Mouse (Mus musculus) lung, embryonic 14.5 days (tissue): ENCODE data around the gene Nhsl2. TPM values are rescaled to one million over a fixed set of nuclear protein-coding genes. Genes with fewer than 3 reads are reported as not detected.

Experiments
- ATAC-seq: fragments of 200-750 bp; cut with Nextera tagmentation; 2 replicates; pipeline ENCODE4 v1.8.0; 2017; ENCODE audit warnings: mild to moderate bottlenecking, moderate TSS enrichment, moderate library complexity; ENCODE audit not compliant: insufficient read depth
- DNase-seq: peaks from one replicate; pipeline ENCODE4 v3.0.0-alpha.2; 2015
- H3K27ac ChIP-seq: fragments of 300-500 bp; sonication (generic); 2 replicates; pipeline ENCODE4 v1.5.1; 2014; ENCODE audit warnings: low read depth, mild to moderate bottlenecking, moderate library complexity
- H3K27me3 ChIP-seq: fragments of 300-500 bp; sonication (generic); 2 replicates; pipeline ENCODE4 v1.6.1; 2014; ENCODE audit warnings: low read length, control low read depth; ENCODE audit not compliant: insufficient read depth
- H3K36me3 ChIP-seq: fragments of 300-500 bp; sonication (generic); 2 replicates; pipeline ENCODE4 v1.6.1; 2014; ENCODE audit warnings: control low read depth; ENCODE audit not compliant: insufficient read depth
- H3K4me1 ChIP-seq: fragments of 300-500 bp; sonication (generic); 2 replicates; pipeline ENCODE4 v1.6.1; 2014; ENCODE audit warnings: antibody characterized with exemption, control low read depth; ENCODE audit not compliant: insufficient read depth
- H3K4me2 ChIP-seq: fragments of 300-500 bp; sonication (generic); 2 replicates; pipeline ENCODE4 v1.6.1; 2014; ENCODE audit warnings: mild to moderate bottlenecking
- H3K4me3 ChIP-seq: fragments of 300-500 bp; sonication (generic); 2 replicates; pipeline ENCODE4 v1.5.1; 2014; ENCODE audit warnings: low read depth, low read length
- H3K9ac ChIP-seq: fragments of 300-500 bp; sonication (generic); 2 replicates; pipeline ENCODE4 v1.6.1; 2014
- H3K9me3 ChIP-seq: fragments of 300-500 bp; sonication (generic); 2 replicates; pipeline ENCODE4 v1.6.1; 2016; ENCODE audit warnings: low read depth, low read length, control low read depth
- CTCF ChIP-seq: IDR thresholded peaks from 2 replicates; pipeline ENCODE4 v1.5.1; 2016; ENCODE audit warnings: antibody characterized with exemption, low read depth
- WGBS: fragments of 180-500 bp; shearing (Covaris S2); extraction: QIAGEN DNeasy Blood & Tissue Kit; methylation state at CpG from one replicate; pipeline ENCODE4 v1.1.7; 2014; 5-methylcytosine and 5-hydroxymethylcytosine counted together
- polyA plus RNA-seq: library from polyadenylated mRNA; unstranded; fragments of >200 nt; fragmentation: Nextera tagmentation; extraction: Ambion mirVana; gene quantifications from 2 replicates; pipeline ENCODE4 v1.2.1, GENCODE M21; 2014

Gene Nhsl2
- polyA plus RNA-seq, 1 experiment from 2014 or later = 8.4 TPM

DNA sequence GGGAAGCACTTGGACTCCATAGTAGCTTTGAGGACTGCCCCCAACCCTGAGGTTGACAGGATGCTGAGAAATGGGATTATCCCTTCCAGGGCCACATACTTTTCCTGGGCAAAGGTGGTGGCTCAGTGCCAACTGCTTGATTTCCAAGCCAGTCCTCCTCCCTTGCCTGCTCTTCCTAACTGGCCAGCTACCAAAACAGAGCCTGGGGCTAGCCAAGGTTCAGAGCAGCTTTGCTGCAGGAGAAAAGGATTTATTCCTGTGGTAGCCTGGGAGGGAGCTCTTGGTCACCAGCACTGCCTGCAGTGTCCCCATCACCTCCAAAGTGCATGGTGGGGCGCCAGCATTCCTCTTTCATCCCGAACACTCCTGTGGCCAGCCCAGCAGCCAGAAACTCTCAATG is 188.3 kb downstream of the Nhsl2 start:
- no peaks in the 10 kb centered on the region for H3K36me3 ChIP-seq
- 56% methylated on average over 2 of the region's 2 CpGs for WGBS
- no peak overlapping the region for H3K4me2 ChIP-seq
- no peak for TF ChIP-seq CTCF
- no peak overlapping the region for H3K4me3 ChIP-seq
- H3K4me1 ChIP-seq = no peaks in the 10 kb centered on the region
- no peaks in the 10 kb centered on the region for H3K27me3 ChIP-seq
- DNase-seq = peak; percentile 52
- H3K27ac ChIP-seq = no peak overlapping the region
- ATAC-seq = peak; percentile 44; the same call in 1 of the 2 replicates
- no peaks in the 10 kb centered on the region for H3K9me3 ChIP-seq
- no peak overlapping the region for H3K9ac ChIP-seq

DNA sequence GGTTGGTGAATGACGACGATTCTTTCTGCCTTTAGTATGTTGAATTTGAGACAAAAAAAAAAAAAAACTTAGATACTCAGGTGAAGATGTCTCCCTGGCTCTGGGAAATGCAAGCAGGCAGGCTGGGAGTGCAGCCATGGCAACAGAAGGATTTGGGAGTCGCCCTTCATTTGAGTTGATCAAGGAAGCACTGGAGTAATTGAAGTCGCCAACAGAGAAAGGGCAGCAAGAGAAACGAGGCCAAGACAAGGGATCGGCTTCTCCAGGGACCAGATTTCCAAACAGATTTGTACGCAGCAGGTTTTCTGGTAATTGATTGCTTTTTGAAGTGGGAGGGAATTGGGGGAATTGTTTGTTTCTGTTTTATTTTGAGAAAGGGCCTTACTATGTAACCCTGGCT is 192.4 kb downstream of the Nhsl2 start:
- no peak overlapping the region for H3K4me3 ChIP-seq
- 63% methylated on average over 7 of the region's 7 CpGs for WGBS
- no peak overlapping the region for H3K9ac ChIP-seq
- H3K9me3 ChIP-seq = no peaks in the 10 kb centered on the region
- H3K4me2 ChIP-seq = no peak overlapping the region
- H3K4me1 ChIP-seq = no peaks in the 10 kb centered on the region
- ATAC-seq (no peak), DNase-seq (no peak)
- TF ChIP-seq CTCF = no peak
- H3K27me3 ChIP-seq = no peaks in the 10 kb centered on the region
- H3K27ac ChIP-seq = no peak overlapping the region
- no peaks in the 10 kb centered on the region for H3K36me3 ChIP-seq

DNA sequence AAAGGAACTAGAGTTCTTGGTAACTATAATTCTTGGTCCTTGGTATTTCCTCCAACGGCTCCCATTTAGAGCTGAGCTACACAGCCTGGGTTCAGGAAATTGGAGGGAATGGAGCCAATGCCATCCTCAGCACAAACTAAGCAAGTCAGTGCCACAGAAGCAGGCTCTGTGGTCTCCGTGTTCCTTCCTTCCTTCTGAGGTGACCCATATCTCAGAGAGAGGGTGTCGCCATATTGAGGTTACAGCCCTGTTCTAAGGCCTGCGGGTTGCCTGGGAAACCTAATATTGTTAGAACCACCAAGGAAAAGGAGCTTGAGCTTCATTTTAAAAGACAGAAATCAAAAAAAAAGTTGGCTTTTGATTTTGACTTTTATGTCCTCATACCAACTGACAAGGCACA is 193.2 kb downstream of the Nhsl2 start:
- Histone ChIP-seq H3K9ac (no peak overlapping the region), H3K27ac (no peak overlapping the region), H3K36me3 (no peaks in the 10 kb centered on the region), H3K27me3 (no peaks in the 10 kb centered on the region), H3K4me3 (no peak overlapping the region), H3K9me3 (no peaks in the 10 kb centered on the region), H3K4me2 (no peak overlapping the region), H3K4me1 (no peaks in the 10 kb centered on the region)
- 80% methylated on average over 4 of the region's 4 CpGs for WGBS
- ATAC-seq = no peak
- TF ChIP-seq CTCF = no peak
- no peak for DNase-seq

DNA sequence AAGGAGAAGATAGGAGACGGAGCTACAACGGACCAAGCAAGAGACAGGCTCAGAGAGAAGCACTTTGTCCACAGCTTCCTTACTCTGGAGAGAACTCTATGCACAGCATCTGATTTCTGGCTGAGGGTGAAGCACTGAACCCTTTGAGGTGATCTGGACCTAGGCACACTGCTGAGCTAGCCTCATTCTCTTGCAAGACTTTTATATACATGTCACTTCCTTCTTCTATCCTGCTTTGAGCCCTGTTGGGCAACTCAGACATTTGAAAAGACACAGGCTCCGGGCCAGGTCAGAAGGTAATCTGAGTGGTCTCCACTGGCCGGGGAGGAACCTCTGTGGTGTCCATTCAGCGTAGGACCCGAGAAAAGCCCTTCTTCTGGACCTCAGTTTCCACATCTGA is 201.4 kb downstream of the Nhsl2 start:
- no peaks in the 10 kb centered on the region for H3K4me1 ChIP-seq
- H3K27me3 ChIP-seq = no peaks in the 10 kb centered on the region; the same call in 1 of the 2 replicates
- no peak for ATAC-seq
- H3K4me3 ChIP-seq = no peak overlapping the region
- no peak for TF ChIP-seq CTCF
- no peak for DNase-seq
- WGBS = 67% methylated on average over 6 of the region's 6 CpGs
- H3K4me2 ChIP-seq = no peak overlapping the region
- H3K9me3 ChIP-seq = no peaks in the 10 kb centered on the region
- H3K9ac ChIP-seq = no peak overlapping the region
- H3K27ac ChIP-seq = no peak overlapping the region
- no peaks in the 10 kb centered on the region for H3K36me3 ChIP-seq

DNA sequence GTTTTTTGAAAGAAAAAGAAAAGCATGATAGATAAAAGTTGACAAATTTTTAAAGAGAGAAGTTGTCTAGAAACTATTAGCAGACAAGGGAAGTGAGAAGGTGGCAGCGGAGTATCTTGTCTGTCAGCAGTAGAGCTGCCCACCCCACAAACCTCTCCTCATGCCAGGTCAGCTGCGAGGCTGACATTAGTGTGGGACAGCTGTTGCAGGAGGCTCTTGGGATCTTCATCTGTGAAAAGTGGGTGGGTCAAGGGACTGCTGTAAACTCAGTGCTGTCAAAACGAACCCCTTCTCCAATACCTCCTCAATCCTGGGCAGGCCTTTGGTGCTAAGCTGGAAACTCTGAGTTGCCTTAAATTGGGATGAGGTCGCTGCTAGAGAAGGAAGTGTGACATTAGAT is 202.0 kb downstream of the Nhsl2 start:
- DNase-seq (no peak), ATAC-seq (no peak)
- 67% methylated on average over 4 of the region's 4 CpGs for WGBS
- no peaks in the 10 kb centered on the region for H3K9me3 ChIP-seq
- H3K27me3 ChIP-seq = no peaks in the 10 kb centered on the region; the same call in 1 of the 2 replicates
- no peak for TF ChIP-seq CTCF
- no peaks in the 10 kb centered on the region for H3K36me3 ChIP-seq
- no peak overlapping the region for H3K4me2 ChIP-seq
- H3K4me3 ChIP-seq = no peak overlapping the region
- no peaks in the 10 kb centered on the region for H3K4me1 ChIP-seq
- H3K9ac ChIP-seq = no peak overlapping the region
- no peak overlapping the region for H3K27ac ChIP-seq

DNA sequence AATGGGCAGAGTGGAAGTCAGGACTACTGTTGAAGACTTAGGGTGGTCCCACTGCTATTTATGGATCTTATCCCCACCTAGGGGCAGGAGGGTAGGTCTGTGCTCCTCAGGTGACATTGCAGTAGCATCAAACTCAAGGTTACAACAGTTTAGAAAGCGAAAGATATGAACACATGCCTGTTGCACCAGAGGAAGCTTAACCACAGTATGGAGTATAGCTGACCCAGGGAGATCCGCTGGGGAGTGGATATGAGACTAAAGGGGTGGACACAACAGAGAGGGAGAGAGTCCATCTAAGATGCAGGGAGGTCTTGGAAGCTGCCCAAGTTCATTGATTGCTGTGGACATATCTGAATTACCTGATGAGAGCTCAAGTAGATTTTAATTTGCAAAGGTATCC is 204.2 kb downstream of the Nhsl2 start:
- no peak overlapping the region for H3K27ac ChIP-seq
- H3K36me3 ChIP-seq = no peaks in the 10 kb centered on the region
- H3K27me3 ChIP-seq = no peaks in the 10 kb centered on the region; the same call in 1 of the 2 replicates
- WGBS = 78% methylated on average over 2 of the region's 2 CpGs
- no peaks in the 10 kb centered on the region for H3K4me1 ChIP-seq
- no peaks in the 10 kb centered on the region for H3K9me3 ChIP-seq
- H3K4me3 ChIP-seq = no peak overlapping the region
- TF ChIP-seq CTCF = no peak
- H3K4me2 ChIP-seq = no peak overlapping the region
- H3K9ac ChIP-seq = no peak overlapping the region
- no peak for DNase-seq
- no peak for ATAC-seq

DNA sequence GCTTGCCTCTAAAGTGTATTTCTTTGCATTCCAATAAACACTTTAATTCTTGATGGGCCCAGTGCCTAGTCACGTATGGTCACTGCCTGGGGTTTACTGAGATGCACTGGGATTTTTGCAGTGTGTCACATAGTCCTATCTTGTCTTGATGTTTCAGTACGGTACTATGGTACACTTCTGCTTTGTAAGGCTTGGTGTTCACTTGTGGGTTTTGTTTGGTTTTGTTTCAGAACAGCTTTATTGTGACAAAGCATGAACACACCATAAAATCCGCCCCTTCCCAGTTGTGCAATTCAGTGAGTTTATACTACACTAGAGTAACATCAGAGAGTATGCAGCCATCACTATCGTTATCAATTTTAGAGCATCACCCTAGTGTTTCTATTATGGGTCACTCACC is 204.8 kb downstream of the Nhsl2 start:
- no peak for TF ChIP-seq CTCF
- no peak for DNase-seq
- H3K9ac ChIP-seq = no peak overlapping the region
- H3K9me3 ChIP-seq = no peaks in the 10 kb centered on the region
- H3K4me3 ChIP-seq = no peak overlapping the region
- ATAC-seq = no peak
- H3K4me1 ChIP-seq = no peaks in the 10 kb centered on the region
- H3K27me3 ChIP-seq = no peaks in the 10 kb centered on the region; the same call in 1 of the 2 replicates
- H3K36me3 ChIP-seq = no peaks in the 10 kb centered on the region
- 88% methylated on average over 4 of the region's 4 CpGs for WGBS
- no peak overlapping the region for H3K4me2 ChIP-seq
- no peak overlapping the region for H3K27ac ChIP-seq

DNA sequence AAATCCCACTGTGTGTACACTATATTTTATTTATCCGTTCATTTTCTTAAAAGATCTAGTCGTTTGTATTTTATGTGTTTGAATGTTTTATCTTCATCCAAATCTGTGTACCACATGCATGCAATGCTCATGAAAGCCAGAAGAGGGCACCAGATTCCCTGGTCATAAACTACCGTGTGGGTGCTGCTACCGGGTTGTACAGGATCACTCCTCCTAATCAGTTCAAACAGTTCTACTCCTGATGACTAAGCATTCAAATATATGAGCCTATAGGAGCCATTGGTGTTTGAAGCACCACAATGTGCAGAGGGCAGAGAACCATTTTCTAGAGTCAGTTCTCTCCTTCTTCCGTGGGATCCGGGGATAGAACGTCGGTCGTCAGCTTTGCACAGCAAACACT is 210.3 kb downstream of the Nhsl2 start:
- DNase-seq = peak; percentile 41

More for the DNA sequence above, 210.3 kb downstream of the Nhsl2 start:
- Histone ChIP-seq H3K4me1 (no peaks in the 10 kb centered on the region; the same call in 1 of the 2 replicates), H3K36me3 (no peaks in the 10 kb centered on the region), H3K27me3 (no peaks in the 10 kb centered on the region), H3K4me2 (no peak overlapping the region), H3K9me3 (no peaks in the 10 kb centered on the region), H3K4me3 (no peak overlapping the region), H3K9ac (no peak overlapping the region), H3K27ac (no peak overlapping the region)
- WGBS = 58% methylated on average over 9 of the region's 9 CpGs
- no peak for ATAC-seq
- peak; percentile 51 for TF ChIP-seq CTCF
